Mouse (Mus musculus): ENCODE results near the gene Ylpm1. TPM values are rescaled to one million over a fixed set of nuclear protein-coding genes. Genes with fewer than 3 reads are reported as not detected.

The Ylpm1 gene
- polyA plus RNA-seq, 1 experiment from 2014 or later: 44.4 TPM

- Histone ChIP-seq H3K36me3 (ENCODE audit: control insufficient read depth, insufficient read depth, low read length) (peaks cover 6% of the 10 kb centered on the region; the same call in 1 of the 2 replicates), H3K9me3 (ENCODE audit: control insufficient read depth, low read length) (no peaks in the 10 kb centered on the region), H3K27ac (ENCODE audit: low read depth, low read length) (no peak overlapping the region), H3K4me2 (no peak overlapping the region), H3K4me1 (ENCODE audit: control insufficient read depth, insufficient read depth, low read length) (no peaks in the 10 kb centered on the region), H3K27me3 (ENCODE audit: control insufficient read depth, insufficient read depth, low read length) (no peaks in the 10 kb centered on the region), H3K4me3 (ENCODE audit: low read depth, low read length) (no peak overlapping the region), H3K9ac (ENCODE audit: low read length) (no peak overlapping the region)
- WGBS: 95% methylated on average over 3 of the region's 3 CpGs
- ATAC-seq (ENCODE audit: low FRiP score) (no peak), DNase-seq (ENCODE audit: low spot score, missing footprints) (no peak)
Measured at GRCm38 (mm10) chr12:85077100-85077499, 81.0 kb downstream of the Ylpm1 start.

- Histone ChIP-seq H3K36me3 (ENCODE audit: control insufficient read depth, insufficient read depth, low read length) (peaks cover 14% of the 10 kb centered on the region; the same call in 1 of the 2 replicates), H3K4me2 (no peak overlapping the region), H3K4me3 (ENCODE audit: low read depth, low read length) (no peak overlapping the region), H3K27ac (ENCODE audit: low read depth, low read length) (no peak overlapping the region), H3K4me1 (ENCODE audit: control insufficient read depth, insufficient read depth, low read length) (no peaks in the 10 kb centered on the region), H3K27me3 (ENCODE audit: control insufficient read depth, insufficient read depth, low read length) (no peaks in the 10 kb centered on the region), H3K9ac (ENCODE audit: low read length) (no peak overlapping the region), H3K9me3 (ENCODE audit: control insufficient read depth, low read length) (no peaks in the 10 kb centered on the region)
- 88% methylated on average over 2 of the region's 2 CpGs for WGBS
- DNase-seq (ENCODE audit: low spot score, missing footprints) (no peak), ATAC-seq (ENCODE audit: low FRiP score) (no peak)
Measured at GRCm38 (mm10) chr12:85084257-85084656, 88.1 kb downstream of the Ylpm1 start.

- no peaks in the 10 kb centered on the region for H3K27me3 ChIP-seq (ENCODE audit: control insufficient read depth, insufficient read depth, low read length)
- H3K4me2 ChIP-seq: no peak overlapping the region
- H3K4me3 ChIP-seq (ENCODE audit: low read depth, low read length): no peak overlapping the region
- no peaks in the 10 kb centered on the region for H3K4me1 ChIP-seq (ENCODE audit: control insufficient read depth, insufficient read depth, low read length)
- H3K36me3 ChIP-seq (ENCODE audit: control insufficient read depth, insufficient read depth, low read length): peaks cover 14% of the 10 kb centered on the region; the same call in 1 of the 2 replicates
- H3K9me3 ChIP-seq (ENCODE audit: control insufficient read depth, low read length): no peaks in the 10 kb centered on the region
- WGBS: 89% methylated on average over 4 of the region's 4 CpGs
- no peak for ATAC-seq (ENCODE audit: low FRiP score)
- no peak overlapping the region for H3K9ac ChIP-seq (ENCODE audit: low read length)
- no peak for DNase-seq (ENCODE audit: low spot score, missing footprints)
- no peak overlapping the region for H3K27ac ChIP-seq (ENCODE audit: low read depth, low read length)
Measured at GRCm38 (mm10) chr12:85084941-85085340, 88.8 kb downstream of the Ylpm1 start.

GRCm38 (mm10) chr12:85087845-85088244, 91.7 kb downstream of the Ylpm1 start:
- Histone ChIP-seq H3K36me3 (ENCODE audit: control insufficient read depth, insufficient read depth, low read length) (peaks cover 14% of the 10 kb centered on the region; the same call in 1 of the 2 replicates), H3K4me2 (no peak overlapping the region), H3K27ac (ENCODE audit: low read depth, low read length) (no peak overlapping the region), H3K4me1 (ENCODE audit: control insufficient read depth, insufficient read depth, low read length) (no peaks in the 10 kb centered on the region), H3K27me3 (ENCODE audit: control insufficient read depth, insufficient read depth, low read length) (no peaks in the 10 kb centered on the region), H3K9me3 (ENCODE audit: control insufficient read depth, low read length) (no peaks in the 10 kb centered on the region), H3K4me3 (ENCODE audit: low read depth, low read length) (no peak overlapping the region), H3K9ac (ENCODE audit: low read length) (no peak overlapping the region)
- ATAC-seq (ENCODE audit: low FRiP score) (no peak), DNase-seq (ENCODE audit: low spot score, missing footprints) (no peak)
- WGBS: 95% methylated on average over 12 of the region's 12 CpGs

- Histone ChIP-seq H3K9ac (ENCODE audit: low read length) (no peak overlapping the region), H3K36me3 (ENCODE audit: control insufficient read depth, insufficient read depth, low read length) (peaks cover 14% of the 10 kb centered on the region; the same call in 1 of the 2 replicates), H3K27ac (ENCODE audit: low read depth, low read length) (no peak overlapping the region), H3K4me1 (ENCODE audit: control insufficient read depth, insufficient read depth, low read length) (no peaks in the 10 kb centered on the region), H3K9me3 (ENCODE audit: control insufficient read depth, low read length) (no peaks in the 10 kb centered on the region), H3K27me3 (ENCODE audit: control insufficient read depth, insufficient read depth, low read length) (no peaks in the 10 kb centered on the region), H3K4me2 (no peak overlapping the region), H3K4me3 (ENCODE audit: low read depth, low read length) (no peak overlapping the region)
- DNase-seq (ENCODE audit: low spot score, missing footprints) (no peak), ATAC-seq (ENCODE audit: low FRiP score) (no peak)
- WGBS: 82% methylated on average over 3 of the region's 3 CpGs
Measured at GRCm38 (mm10) chr12:85091190-85091589, 95.1 kb downstream of the Ylpm1 start.

GRCm38 (mm10) chr12:85092214-85092613, 96.1 kb downstream of the Ylpm1 start:
- Histone ChIP-seq H3K27ac (ENCODE audit: low read depth, low read length) (no peak overlapping the region), H3K4me1 (ENCODE audit: control insufficient read depth, insufficient read depth, low read length) (no peaks in the 10 kb centered on the region), H3K9ac (ENCODE audit: low read length) (no peak overlapping the region), H3K9me3 (ENCODE audit: control insufficient read depth, low read length) (no peaks in the 10 kb centered on the region), H3K36me3 (ENCODE audit: control insufficient read depth, insufficient read depth, low read length) (peaks cover 12% of the 10 kb centered on the region; the same call in 1 of the 2 replicates), H3K4me2 (no peak overlapping the region), H3K4me3 (ENCODE audit: low read depth, low read length) (no peak overlapping the region), H3K27me3 (ENCODE audit: control insufficient read depth, insufficient read depth, low read length) (no peaks in the 10 kb centered on the region)
- 14% methylated on average over 3 of the region's 3 CpGs for WGBS
- no peak for ATAC-seq (ENCODE audit: low FRiP score)
- no peak for DNase-seq (ENCODE audit: low spot score, missing footprints)

- Histone ChIP-seq H3K9me3 (ENCODE audit: control insufficient read depth, low read length) (no peaks in the 10 kb centered on the region), H3K4me3 (ENCODE audit: low read depth, low read length) (no peak overlapping the region), H3K9ac (ENCODE audit: low read length) (no peak overlapping the region), H3K27me3 (ENCODE audit: control insufficient read depth, insufficient read depth, low read length) (no peaks in the 10 kb centered on the region), H3K4me2 (no peak overlapping the region), H3K4me1 (ENCODE audit: control insufficient read depth, insufficient read depth, low read length) (no peaks in the 10 kb centered on the region), H3K36me3 (ENCODE audit: control insufficient read depth, insufficient read depth, low read length) (peaks cover 2% of the 10 kb centered on the region; the same call in 1 of the 2 replicates), H3K27ac (ENCODE audit: low read depth, low read length) (no peak overlapping the region)
- WGBS: 42% methylated on average over 14 of the region's 14 CpGs
- ATAC-seq (ENCODE audit: low FRiP score) (no peak), DNase-seq (ENCODE audit: low spot score, missing footprints) (peak; percentile 76)
Measured at GRCm38 (mm10) chr12:85094010-85094409, 97.9 kb downstream of the Ylpm1 start.

- 83% methylated on average over 10 of the region's 10 CpGs for WGBS
- H3K9ac ChIP-seq (ENCODE audit: low read length): no peak overlapping the region
- no peak overlapping the region for H3K4me3 ChIP-seq (ENCODE audit: low read depth, low read length)
- H3K9me3 ChIP-seq (ENCODE audit: control insufficient read depth, low read length): no peaks in the 10 kb centered on the region
- H3K4me2 ChIP-seq: no peak overlapping the region
- ATAC-seq (ENCODE audit: low FRiP score) (no peak), DNase-seq (ENCODE audit: low spot score, missing footprints) (peak; percentile 8)
- H3K27ac ChIP-seq (ENCODE audit: low read depth, low read length): no peak overlapping the region
- H3K4me1 ChIP-seq (ENCODE audit: control insufficient read depth, insufficient read depth, low read length): no peaks in the 10 kb centered on the region
- H3K27me3 ChIP-seq (ENCODE audit: control insufficient read depth, insufficient read depth, low read length): no peaks in the 10 kb centered on the region
- H3K36me3 ChIP-seq (ENCODE audit: control insufficient read depth, insufficient read depth, low read length): no peaks in the 10 kb centered on the region
Measured at GRCm38 (mm10) chr12:85094706-85095105, 98.6 kb downstream of the Ylpm1 start.

- WGBS: 85% methylated on average over 11 of the region's 11 CpGs
- no peaks in the 10 kb centered on the region for H3K9me3 ChIP-seq (ENCODE audit: control insufficient read depth, low read length)
Measured at GRCm38 (mm10) chr12:85095146-85095545, 99.0 kb downstream of the Ylpm1 start.

More at GRCm38 (mm10) chr12:85095146-85095545, 99.0 kb downstream of the Ylpm1 start:
- no peak overlapping the region for H3K9ac ChIP-seq (ENCODE audit: low read length)
- H3K4me1 ChIP-seq (ENCODE audit: control insufficient read depth, insufficient read depth, low read length): no peaks in the 10 kb centered on the region
- DNase-seq (ENCODE audit: low spot score, missing footprints) (peak; percentile 76), ATAC-seq (ENCODE audit: low FRiP score) (no peak)
- no peaks in the 10 kb centered on the region for H3K27me3 ChIP-seq (ENCODE audit: control insufficient read depth, insufficient read depth, low read length)
- no peaks in the 10 kb centered on the region for H3K36me3 ChIP-seq (ENCODE audit: control insufficient read depth, insufficient read depth, low read length)
- H3K4me3 ChIP-seq (ENCODE audit: low read depth, low read length): no peak overlapping the region
- no peak overlapping the region for H3K4me2 ChIP-seq
- no peak overlapping the region for H3K27ac ChIP-seq (ENCODE audit: low read depth, low read length)

All from midbrain, embryonic 11.5 days (tissue).